Mouse (Mus musculus) heart, postnatal 0 days (tissue): ENCODE measurements at regions not wholly inside any gene's neighbourhood (a gene's known extent, or its start where the extent isn't known, plus 50 kb on each side); places are given as distances from the start of the nearest gene placed in this dataset.

Source experiments
- CTCF ChIP-seq: IDR thresholded peaks from 2 replicates; pipeline ENCODE4 v1.5.1; 2016; ENCODE audit warnings: antibody characterized with exemption, control low read depth, low read depth
- EP300 ChIP-seq: IDR thresholded peaks from 2 replicates; pipeline ENCODE4 v1.6.1; 2016; ENCODE audit warnings: antibody characterized with exemption, low read depth

DNA sequence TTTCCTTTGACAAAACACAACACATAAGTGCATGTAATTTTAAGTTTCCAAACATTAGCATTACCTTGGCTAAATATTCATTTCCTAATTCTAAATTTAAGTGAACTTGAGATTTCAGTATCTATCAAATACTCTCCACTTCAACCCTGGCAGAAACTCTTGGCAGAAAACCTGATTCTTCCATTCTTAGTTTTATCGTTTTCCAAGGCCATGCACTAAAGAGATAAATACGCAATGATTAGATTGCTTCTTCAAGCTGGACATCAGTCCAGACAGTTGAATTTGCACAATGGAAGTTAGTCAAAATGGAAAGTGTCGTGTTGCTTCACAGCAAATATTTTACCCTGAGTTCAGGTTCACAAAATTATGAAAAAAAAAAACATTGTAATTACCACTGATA, 1223.4 kb upstream of the Flrt2 start:
- TF ChIP-seq CTCF = no peak
- no peak for TF ChIP-seq EP300
